Mouse (Mus musculus): Measurements from ENCODE around the gene Ugt3a2. TPM values are rescaled to one million over a fixed set of nuclear protein-coding genes. Genes with fewer than 3 reads are reported as not detected.

Gene Ugt3a2
- polyA plus RNA-seq (2014; fragmentation: Nextera tagmentation; extraction: Ambion mirVana): not detected in 2 replicates

DNA sequence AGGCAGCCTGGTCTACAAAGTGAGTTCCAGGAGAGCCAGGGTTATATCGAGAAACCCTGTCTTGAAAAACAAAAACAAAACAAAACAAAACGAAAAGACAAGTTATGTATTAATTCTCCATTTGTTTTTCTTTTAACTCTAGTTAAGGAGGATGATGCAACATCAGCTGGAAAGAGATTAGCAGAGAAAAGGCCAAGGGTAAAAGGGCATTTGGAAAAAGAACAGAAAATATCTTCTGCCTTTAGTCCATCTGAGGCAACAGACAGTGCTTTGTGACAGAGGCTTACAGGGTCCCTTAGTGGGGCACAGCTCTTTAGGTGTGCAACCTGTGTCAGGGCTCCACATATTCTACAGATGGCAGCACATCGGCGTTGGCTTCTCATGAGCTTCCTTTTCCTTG is at the start of gene Ugt3a2:
TSS of gene Ugt3a2 (plus strand) at position 210 of the 400 bp plus-strand sequence.
- Histone ChIP-seq H3K9ac (replicated peaks; ENCODE audit: low read depth, low read length) (no peak within 1 kb of the TSS), H3K27ac (ENCODE audit: low read length) (no peak within 1 kb of the TSS), H3K36me3 (ENCODE audit: control insufficient read depth, insufficient read depth, low read length) (no peaks in the 10 kb centered on the region), H3K4me2 (replicated peaks; ENCODE audit: low read depth, low read length) (no peak within 1 kb of the TSS), H3K27me3 (ENCODE audit: control insufficient read depth, insufficient read depth, low read length) (no peaks in the 10 kb centered on the region), H3K4me3 (ENCODE audit: low read depth, low read length) (no peak within 1 kb of the TSS), H3K4me1 (ENCODE audit: control insufficient read depth, insufficient read depth, low read length) (no peaks in the 10 kb centered on the region), H3K9me3 (ENCODE audit: control insufficient read depth, low read depth, low read length) (no peaks in the 10 kb centered on the region)
- ATAC-seq (ENCODE audit: insufficient number of reproducible peaks, insufficient read depth, low FRiP score, low read depth): no peak
- 92% methylated on average over 4 of the region's 4 CpGs for WGBS

DNA sequence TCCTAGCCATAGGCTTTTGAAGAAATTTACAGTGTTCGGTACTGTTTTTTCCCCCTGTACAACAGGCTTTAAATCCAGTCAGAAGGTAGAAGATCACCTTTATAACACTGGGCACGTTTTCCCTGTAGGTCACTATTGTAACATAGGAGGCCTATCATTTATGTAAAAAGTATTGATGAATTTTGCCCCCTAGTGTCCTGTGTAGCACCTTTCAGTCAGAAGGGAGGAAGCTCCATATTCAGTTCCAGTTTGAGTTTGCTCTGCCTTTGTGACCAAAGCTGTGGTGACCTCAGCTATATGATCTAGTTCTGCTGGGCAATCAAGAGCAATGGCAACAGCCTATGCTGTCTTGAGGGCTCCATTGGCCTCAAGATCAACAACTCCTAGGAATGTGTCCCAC is 45.7 kb upstream of the Ugt3a2 start:
- Histone ChIP-seq H3K4me1 (ENCODE audit: control insufficient read depth, insufficient read depth, low read length) (no peaks in the 10 kb centered on the region), H3K27me3 (ENCODE audit: control insufficient read depth, insufficient read depth, low read length) (no peaks in the 10 kb centered on the region), H3K9me3 (ENCODE audit: control insufficient read depth, low read depth, low read length) (no peaks in the 10 kb centered on the region), H3K9ac (replicated peaks; ENCODE audit: low read depth, low read length) (no peak overlapping the region), H3K36me3 (ENCODE audit: control insufficient read depth, insufficient read depth, low read length) (no peaks in the 10 kb centered on the region), H3K27ac (ENCODE audit: low read length) (no peak overlapping the region), H3K4me2 (replicated peaks; ENCODE audit: low read depth, low read length) (no peak overlapping the region), H3K4me3 (ENCODE audit: low read depth, low read length) (no peak overlapping the region)
- no peak for ATAC-seq (ENCODE audit: insufficient number of reproducible peaks, insufficient read depth, low FRiP score, low read depth)
- WGBS: 64% methylated on average over 2 of the region's 2 CpGs

DNA sequence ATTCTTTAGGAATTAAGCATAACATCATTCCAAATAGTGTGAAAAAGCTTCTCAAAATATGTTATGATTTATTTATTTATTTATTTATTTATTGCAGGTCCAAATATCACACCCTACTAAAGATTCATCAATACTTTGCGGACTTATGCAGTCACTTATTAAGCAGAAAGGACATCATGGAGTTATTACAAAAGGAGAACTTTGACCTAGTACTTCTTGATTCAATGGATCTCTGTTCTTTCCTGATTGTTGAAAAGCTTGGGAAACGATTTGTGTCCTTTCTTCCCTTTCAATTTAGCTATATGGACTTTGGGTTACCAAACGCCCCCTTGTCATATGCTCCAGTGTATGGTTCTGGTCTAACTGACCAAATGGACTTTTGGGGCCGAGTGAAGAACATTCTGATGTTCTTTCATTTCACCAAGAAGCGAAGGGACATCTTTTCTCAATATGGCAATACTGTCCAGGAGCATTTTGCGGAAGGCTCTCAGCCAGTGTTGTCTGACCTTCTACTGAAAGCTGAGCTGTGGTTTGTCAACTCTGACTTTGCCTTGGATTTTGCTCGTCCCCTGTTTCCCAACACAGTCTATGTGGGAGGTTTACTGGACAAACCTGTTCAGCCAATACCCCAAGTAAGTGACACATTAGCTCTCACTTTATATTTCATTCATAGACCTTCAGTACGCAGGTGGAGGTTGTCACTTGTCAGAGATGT is 29.2 kb upstream of the Ugt3a2 start:
- Histone ChIP-seq H3K9me3 (ENCODE audit: control insufficient read depth, low read depth, low read length) (no peaks in the 10 kb centered on the region), H3K4me2 (replicated peaks; ENCODE audit: low read depth, low read length) (no peak overlapping the region), H3K4me3 (ENCODE audit: low read depth, low read length) (no peak overlapping the region), H3K4me1 (ENCODE audit: control insufficient read depth, insufficient read depth, low read length) (no peaks in the 10 kb centered on the region), H3K9ac (replicated peaks; ENCODE audit: low read depth, low read length) (no peak overlapping the region), H3K27ac (ENCODE audit: low read length) (no peak overlapping the region), H3K27me3 (ENCODE audit: control insufficient read depth, insufficient read depth, low read length) (no peaks in the 10 kb centered on the region), H3K36me3 (ENCODE audit: control insufficient read depth, insufficient read depth, low read length) (no peaks in the 10 kb centered on the region)
- ATAC-seq (ENCODE audit: insufficient number of reproducible peaks, insufficient read depth, low FRiP score, low read depth): no peak
- whole genome bisulfite sequencing: 79% methylated on average over 8 of the region's 8 CpGs

DNA sequence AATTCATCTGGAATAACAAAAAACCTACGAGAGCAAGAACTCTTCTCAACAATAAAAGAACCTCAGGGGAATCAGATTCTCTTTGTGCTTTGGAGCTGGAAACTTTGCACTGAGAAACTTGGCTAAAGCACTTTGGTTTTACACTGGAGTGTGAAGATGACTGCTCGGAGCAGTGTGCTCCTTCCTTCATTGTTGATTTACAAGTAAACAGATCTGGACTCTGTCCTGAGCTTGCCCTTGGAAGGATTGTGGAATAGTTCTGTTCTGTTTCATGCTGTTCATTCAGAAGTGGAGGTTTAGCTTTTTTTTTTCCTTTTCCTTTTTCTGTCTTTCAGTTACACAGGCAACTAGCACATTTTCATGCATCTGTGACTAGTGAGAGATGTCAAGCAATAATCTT is 754 bp upstream of the Ugt3a2 start:
- Histone ChIP-seq H3K4me3 (ENCODE audit: low read depth, low read length) (no peak overlapping the region), H3K36me3 (ENCODE audit: control insufficient read depth, insufficient read depth, low read length) (no peaks in the 10 kb centered on the region), H3K9ac (replicated peaks; ENCODE audit: low read depth, low read length) (no peak overlapping the region), H3K4me1 (ENCODE audit: control insufficient read depth, insufficient read depth, low read length) (no peaks in the 10 kb centered on the region), H3K27ac (ENCODE audit: low read length) (no peak overlapping the region), H3K9me3 (ENCODE audit: control insufficient read depth, low read depth, low read length) (no peaks in the 10 kb centered on the region), H3K27me3 (ENCODE audit: control insufficient read depth, insufficient read depth, low read length) (no peaks in the 10 kb centered on the region), H3K4me2 (replicated peaks; ENCODE audit: low read depth, low read length) (no peak overlapping the region)
- ATAC-seq (ENCODE audit: insufficient number of reproducible peaks, insufficient read depth, low FRiP score, low read depth): no peak
- WGBS: 60% methylated on average over 2 of the region's 2 CpGs

DNA sequence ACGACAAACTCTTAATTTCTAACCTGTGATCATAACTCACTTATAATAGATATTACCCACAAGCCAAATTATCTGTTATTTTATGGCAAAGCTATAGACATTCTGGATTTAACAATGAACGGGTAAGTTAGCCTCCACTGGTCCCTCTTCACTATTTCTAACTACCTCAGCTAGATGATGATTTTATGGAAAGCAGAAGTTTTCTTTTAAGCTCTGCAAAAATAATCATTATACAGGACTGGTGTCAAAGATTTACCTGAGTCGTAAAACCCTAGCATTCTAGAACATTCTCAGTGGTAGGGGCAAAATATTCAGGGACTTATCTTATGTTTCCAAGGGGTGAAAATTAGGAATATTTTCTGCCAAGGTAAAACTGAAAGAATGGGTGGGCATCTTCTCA is 1.3 kb downstream of the Ugt3a2 start:
- Histone ChIP-seq H3K27me3 (ENCODE audit: control insufficient read depth, insufficient read depth, low read length) (no peaks in the 10 kb centered on the region), H3K4me3 (ENCODE audit: low read depth, low read length) (no peak overlapping the region), H3K4me2 (replicated peaks; ENCODE audit: low read depth, low read length) (no peak overlapping the region), H3K9me3 (ENCODE audit: control insufficient read depth, low read depth, low read length) (no peaks in the 10 kb centered on the region), H3K27ac (ENCODE audit: low read length) (no peak overlapping the region), H3K36me3 (ENCODE audit: control insufficient read depth, insufficient read depth, low read length) (no peaks in the 10 kb centered on the region), H3K9ac (replicated peaks; ENCODE audit: low read depth, low read length) (no peak overlapping the region), H3K4me1 (ENCODE audit: control insufficient read depth, insufficient read depth, low read length) (no peaks in the 10 kb centered on the region)
- WGBS: 79% methylated on average over 3 of the region's 3 CpGs
- no peak for ATAC-seq (ENCODE audit: insufficient number of reproducible peaks, insufficient read depth, low FRiP score, low read depth)

DNA sequence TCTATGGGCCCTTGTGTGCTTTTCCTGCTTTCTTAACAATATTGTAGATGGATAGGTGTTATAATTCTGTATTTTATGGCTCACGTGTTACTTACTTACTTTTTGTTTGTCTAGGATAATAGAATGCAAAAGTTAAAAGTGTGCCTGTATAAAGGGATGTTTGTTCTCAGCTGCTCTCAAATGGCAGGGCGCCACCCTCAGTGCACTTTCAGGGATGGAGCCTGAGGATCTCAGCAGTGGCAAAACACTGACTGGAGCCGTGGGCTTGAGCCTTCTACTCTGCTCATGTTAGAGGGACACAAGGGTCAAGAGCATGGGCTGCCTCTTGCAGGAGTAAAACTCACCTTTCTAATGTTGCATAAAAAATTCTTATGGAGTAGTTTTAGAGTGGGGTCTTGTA is 1.7 kb downstream of the Ugt3a2 start:
- H3K27ac ChIP-seq (ENCODE audit: low read length): no peak overlapping the region
- no peak overlapping the region for H3K4me3 ChIP-seq (ENCODE audit: low read depth, low read length)
- 63% methylated on average over 3 of the region's 3 CpGs for WGBS
- no peaks in the 10 kb centered on the region for H3K27me3 ChIP-seq (ENCODE audit: control insufficient read depth, insufficient read depth, low read length)
- no peaks in the 10 kb centered on the region for H3K4me1 ChIP-seq (ENCODE audit: control insufficient read depth, insufficient read depth, low read length)
- H3K36me3 ChIP-seq (ENCODE audit: control insufficient read depth, insufficient read depth, low read length): no peaks in the 10 kb centered on the region
- H3K9me3 ChIP-seq (ENCODE audit: control insufficient read depth, low read depth, low read length): no peaks in the 10 kb centered on the region
- no peak overlapping the region for H3K9ac ChIP-seq (replicated peaks; ENCODE audit: low read depth, low read length)
- H3K4me2 ChIP-seq (replicated peaks; ENCODE audit: low read depth, low read length): no peak overlapping the region
- ATAC-seq (ENCODE audit: insufficient number of reproducible peaks, insufficient read depth, low FRiP score, low read depth): no peak

DNA sequence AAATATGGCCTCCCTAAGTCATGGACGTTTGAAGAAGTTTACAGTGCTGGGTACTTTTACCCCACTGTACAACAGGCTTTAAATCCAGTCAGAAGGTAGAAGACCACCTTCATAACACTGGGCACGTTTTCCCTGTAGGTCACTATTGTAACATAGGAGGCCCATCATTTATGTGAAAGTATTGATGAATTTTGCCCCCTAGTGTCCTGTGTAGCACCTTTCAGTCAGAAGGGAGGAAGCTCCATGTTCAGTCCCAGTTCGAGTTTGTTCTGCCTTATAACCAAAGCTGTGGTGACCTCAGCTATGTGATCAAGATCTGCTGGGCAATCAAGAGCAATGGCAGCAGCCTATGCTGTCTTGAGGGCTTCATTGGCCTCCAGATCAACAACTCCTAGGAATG is 13.4 kb downstream of the Ugt3a2 start:
- no peaks in the 10 kb centered on the region for H3K9me3 ChIP-seq (ENCODE audit: control insufficient read depth, low read depth, low read length)
- no peak overlapping the region for H3K9ac ChIP-seq (replicated peaks; ENCODE audit: low read depth, low read length)
- no peak overlapping the region for H3K4me2 ChIP-seq (replicated peaks; ENCODE audit: low read depth, low read length)
- no peaks in the 10 kb centered on the region for H3K36me3 ChIP-seq (ENCODE audit: control insufficient read depth, insufficient read depth, low read length)
- H3K27ac ChIP-seq (ENCODE audit: low read length): no peak overlapping the region
- no peak for ATAC-seq (ENCODE audit: insufficient number of reproducible peaks, insufficient read depth, low FRiP score, low read depth)
- no peak overlapping the region for H3K4me3 ChIP-seq (ENCODE audit: low read depth, low read length)
- H3K27me3 ChIP-seq (ENCODE audit: control insufficient read depth, insufficient read depth, low read length): no peaks in the 10 kb centered on the region
- no peaks in the 10 kb centered on the region for H3K4me1 ChIP-seq (ENCODE audit: control insufficient read depth, insufficient read depth, low read length)
- 51% methylated on average over 3 of the region's 3 CpGs for WGBS

DNA sequence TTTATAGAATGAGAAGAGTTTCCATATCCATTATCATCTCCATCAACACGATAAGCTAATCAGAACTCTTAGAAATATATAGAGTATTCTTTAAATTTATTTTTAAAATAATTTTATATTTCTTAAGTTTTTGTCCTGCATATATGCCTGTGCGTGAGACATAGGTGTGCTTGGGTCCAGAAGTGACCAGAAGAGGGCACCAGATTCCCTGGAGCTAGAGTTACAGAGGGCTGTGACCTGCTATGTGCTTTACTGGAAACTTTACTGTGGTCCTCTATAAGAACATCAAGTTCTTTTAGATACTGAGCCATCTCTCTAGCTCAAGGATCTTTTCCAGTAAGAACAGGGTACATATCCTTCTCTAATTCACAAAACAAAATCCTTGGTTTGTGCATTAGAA is 27.5 kb downstream of the Ugt3a2 start:
- no peak overlapping the region for H3K4me2 ChIP-seq (replicated peaks; ENCODE audit: low read depth, low read length)
- ATAC-seq (ENCODE audit: insufficient number of reproducible peaks, insufficient read depth, low FRiP score, low read depth): no peak
- H3K27ac ChIP-seq (ENCODE audit: low read length): no peak overlapping the region
- no peaks in the 10 kb centered on the region for H3K27me3 ChIP-seq (ENCODE audit: control insufficient read depth, insufficient read depth, low read length)
- no peaks in the 10 kb centered on the region for H3K4me1 ChIP-seq (ENCODE audit: control insufficient read depth, insufficient read depth, low read length)
- no peaks in the 10 kb centered on the region for H3K36me3 ChIP-seq (ENCODE audit: control insufficient read depth, insufficient read depth, low read length)
- no peaks in the 10 kb centered on the region for H3K9me3 ChIP-seq (ENCODE audit: control insufficient read depth, low read depth, low read length)
- WGBS: 60% methylated on average over 2 of the region's 2 CpGs
- no peak overlapping the region for H3K4me3 ChIP-seq (ENCODE audit: low read depth, low read length)
- no peak overlapping the region for H3K9ac ChIP-seq (replicated peaks; ENCODE audit: low read depth, low read length)

DNA sequence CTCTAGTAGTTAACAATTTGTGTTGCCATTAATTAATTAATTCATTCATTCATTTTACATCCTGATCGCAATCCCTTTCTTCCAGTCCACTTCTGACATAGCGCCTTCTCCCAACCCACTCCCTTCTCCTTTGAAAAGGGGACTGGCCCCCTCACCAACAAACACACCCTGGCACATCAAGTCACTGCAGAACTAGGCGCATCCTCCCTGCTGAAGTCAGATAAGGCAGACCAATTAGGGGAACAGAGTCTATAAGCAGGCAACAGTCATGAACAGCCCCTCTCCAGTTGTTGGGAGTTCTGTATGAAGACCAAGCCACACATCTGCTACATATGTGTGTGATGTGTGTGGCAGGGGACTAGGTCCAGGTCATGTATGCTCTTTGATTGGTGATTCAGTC is 33.4 kb downstream of the Ugt3a2 start:
- Histone ChIP-seq H3K27me3 (ENCODE audit: control insufficient read depth, insufficient read depth, low read length) (no peaks in the 10 kb centered on the region), H3K27ac (ENCODE audit: low read length) (no peak overlapping the region), H3K4me3 (ENCODE audit: low read depth, low read length) (no peak overlapping the region), H3K4me1 (ENCODE audit: control insufficient read depth, insufficient read depth, low read length) (no peaks in the 10 kb centered on the region), H3K9me3 (ENCODE audit: control insufficient read depth, low read depth, low read length) (no peaks in the 10 kb centered on the region), H3K9ac (replicated peaks; ENCODE audit: low read depth, low read length) (no peak overlapping the region), H3K36me3 (ENCODE audit: control insufficient read depth, insufficient read depth, low read length) (no peaks in the 10 kb centered on the region), H3K4me2 (replicated peaks; ENCODE audit: low read depth, low read length) (no peak overlapping the region)
- no peak for ATAC-seq (ENCODE audit: insufficient number of reproducible peaks, insufficient read depth, low FRiP score, low read depth)
- WGBS: 91% methylated on average over 3 of the region's 3 CpGs

Data from stomach, embryonic 14.5 days (tissue).